Mouse (Mus musculus) testis, adult 2 months (tissue): ENCODE measurements around the gene Ifi47.

Experiments
- CTCF ChIP-seq: fragments of 200-500 bp; IDR thresholded peaks from 2 replicates; pipeline ENCODE4 v1.5.1; 2012; ENCODE audit warnings: low read depth, mild to moderate bottlenecking, inconsistent platforms, low read length, moderate library complexity; ENCODE audit not compliant: control insufficient read depth, insufficient read depth, insufficient replicate concordance
- POLR2A ChIP-seq: fragments of 200-500 bp; IDR thresholded peaks from 2 replicates; pipeline ENCODE4 v1.6.1; 2012; ENCODE audit warnings: low read depth, mild to moderate bottlenecking, inconsistent platforms, low read length, moderate library complexity; ENCODE audit not compliant: control insufficient read depth

- no peak for TF ChIP-seq CTCF
- TF ChIP-seq POLR2A: no peak
Measured at GRCm38 (mm10) chr11:49084875-49085274, 8.5 kb downstream of the Ifi47 start.
